Mouse (Mus musculus): ENCODE results near the gene Map4.

DNA sequence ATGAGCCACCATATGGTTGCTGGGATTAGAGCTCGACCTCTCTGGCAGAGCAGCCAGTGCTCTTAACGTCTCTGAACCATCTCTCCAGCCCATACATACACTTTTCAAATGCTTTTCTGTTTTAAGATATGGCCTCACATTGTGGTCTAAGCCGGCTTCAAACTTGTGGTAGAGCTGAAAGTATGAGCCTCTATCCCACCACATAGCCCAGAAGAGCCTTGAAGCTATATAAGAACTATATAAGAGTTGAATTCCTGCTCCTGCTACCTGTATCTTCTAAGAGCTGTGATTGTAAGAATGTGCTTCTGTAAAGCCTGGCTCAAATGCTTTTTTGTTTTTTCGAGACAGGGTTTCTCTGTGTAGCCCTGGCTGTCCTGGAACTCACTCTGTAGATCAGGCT is 18.5 kb downstream of the Map4 start:
- TF ChIP-seq CTCF (IDR thresholded peaks at IDR 0.05; ENCODE audit: low read depth) (no peak), EP300 (IDR thresholded peaks at IDR 0.05; ENCODE audit: low read depth) (no peak)

Data from liver, embryonic 14.5 days (tissue).